Mouse (Mus musculus): Measurements from ENCODE around the gene Amph. TPM values are rescaled to one million over a fixed set of nuclear protein-coding genes. Genes with fewer than 3 reads are reported as not detected.
A peak's percentile ranks its signal among the peaks of the same experiment; 100 is the strongest.

Amph gene
- total and polyA plus RNA-seq, 3 experiments: not detected

DNA sequence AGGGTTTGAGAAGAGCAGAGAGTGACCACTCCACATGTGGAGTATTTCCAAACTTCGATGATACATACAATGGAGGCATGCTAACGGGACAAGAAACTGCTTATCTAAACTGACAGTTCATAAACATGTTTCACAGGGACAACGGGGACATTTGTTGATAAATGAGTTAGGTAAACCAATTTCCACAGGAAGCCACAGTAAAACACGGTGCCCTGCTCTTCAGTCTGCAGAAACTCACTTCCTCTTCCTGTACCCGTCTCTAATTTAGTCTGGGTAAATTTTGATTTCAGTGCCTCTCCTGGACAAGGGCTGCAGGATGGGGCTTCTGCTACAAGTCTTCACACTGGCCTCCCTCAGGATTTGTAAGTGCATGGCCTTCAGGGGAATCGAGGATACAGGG is 242.0 kb downstream of the Amph start:
- H3K27me3 ChIP-seq (ENCODE audit: control insufficient read depth in 1 of 2, insufficient read depth in 2 of 2, low read length in 2 of 2): no peaks in the 10 kb centered on the region; a peak in 1 of 4 replicates
- H3K4me1 ChIP-seq (ENCODE audit: control insufficient read depth in 1 of 2, insufficient read depth in 2 of 2, low read length in 2 of 2): no peaks in the 10 kb centered on the region
- H3K9me3 ChIP-seq (replicated peaks; ENCODE audit: insufficient read depth, low read length): no peaks in the 10 kb centered on the region
- DNase-seq (ENCODE audit: low read depth, low spot score): peak; percentile 11
- H3K9ac ChIP-seq (ENCODE audit: control insufficient read depth, low read depth, low read length, poor library complexity, severe bottlenecking): no peak overlapping the region
- no peak overlapping the region for H3K27ac ChIP-seq (ENCODE audit: control insufficient read depth, low read depth, low read length)
- TF ChIP-seq ZC3H11A (IDR thresholded peaks at IDR 0.05; ENCODE audit: low read depth, low read length) (no peak), USF1 (IDR thresholded peaks at IDR 0.05; ENCODE audit: low read depth, low read length) (no peak), MYB (IDR thresholded peaks at IDR 0.05; ENCODE audit: low read depth, low read length) (no peak), CHD1 (IDR thresholded peaks at IDR 0.05; ENCODE audit: low read depth, low read length) (no peak), NRF1 (IDR thresholded peaks at IDR 0.05; ENCODE audit: insufficient read depth, low read depth, low read length, poor library complexity, severe bottlenecking) (no peak), POLR2A (IDR thresholded peaks at IDR 0.05; ENCODE audit: control insufficient read depth in 1 of 2, insufficient read depth in 1 of 2, low read depth in 1 of 2, low read length in 2 of 2, poor library complexity in 1 of 2) (no peak), RAD21 (IDR thresholded peaks at IDR 0.05; ENCODE audit: low read depth, low read length) (no peak)
- H3K4me3 ChIP-seq (ENCODE audit: control insufficient read depth in 1 of 2, insufficient read depth in 1 of 2, low read depth in 2 of 2, low read length in 2 of 2): no peak overlapping the region
- no peaks in the 10 kb centered on the region for H3K79me2 ChIP-seq (ENCODE audit: control insufficient read depth, insufficient read depth, low read length, poor library complexity)
- no peaks in the 10 kb centered on the region for H3K36me3 ChIP-seq (ENCODE audit: control insufficient read depth in 1 of 2, insufficient read depth in 2 of 2, low read length in 2 of 2)

DNA sequence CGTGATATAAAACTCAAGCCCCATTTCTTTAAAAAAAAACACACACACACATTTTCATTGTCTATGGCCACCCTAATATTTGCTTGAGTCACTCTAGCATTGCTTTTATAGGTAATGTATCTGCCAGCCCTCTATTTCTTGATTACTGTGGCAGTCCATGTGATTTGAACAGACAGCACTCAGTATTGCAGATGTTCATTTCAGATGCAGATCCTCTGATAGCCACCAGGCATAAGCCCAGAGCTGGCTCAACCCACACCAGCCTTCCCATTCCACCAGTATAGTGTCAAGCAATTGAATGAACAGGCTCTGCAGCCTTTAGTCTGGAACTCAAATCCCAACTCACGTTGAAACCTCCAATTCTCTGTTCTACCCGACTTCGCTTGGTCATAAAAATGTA is 246.8 kb downstream of the Amph start:
- H3K27ac ChIP-seq (ENCODE audit: control insufficient read depth, low read depth, low read length): no peak overlapping the region
- no peak for DNase-seq (ENCODE audit: low read depth, low spot score)
- no peak overlapping the region for H3K9ac ChIP-seq (ENCODE audit: control insufficient read depth, low read depth, low read length, poor library complexity, severe bottlenecking)
- no peak overlapping the region for H3K4me3 ChIP-seq (ENCODE audit: control insufficient read depth in 1 of 2, insufficient read depth in 1 of 2, low read depth in 2 of 2, low read length in 2 of 2)
- no peaks in the 10 kb centered on the region for H3K36me3 ChIP-seq (ENCODE audit: control insufficient read depth in 1 of 2, insufficient read depth in 2 of 2, low read length in 2 of 2)
- H3K79me2 ChIP-seq (ENCODE audit: control insufficient read depth, insufficient read depth, low read length, poor library complexity): no peaks in the 10 kb centered on the region
- no peaks in the 10 kb centered on the region for H3K4me1 ChIP-seq (ENCODE audit: control insufficient read depth in 1 of 2, insufficient read depth in 2 of 2, low read length in 2 of 2)
- no peaks in the 10 kb centered on the region for H3K9me3 ChIP-seq (replicated peaks; ENCODE audit: insufficient read depth, low read length)
- no peaks in the 10 kb centered on the region; a peak in 1 of 4 replicates for H3K27me3 ChIP-seq (ENCODE audit: control insufficient read depth in 1 of 2, insufficient read depth in 2 of 2, low read length in 2 of 2)
- no peak for TF ChIP-seq BHLHE40 (IDR thresholded peaks at IDR 0.05; ENCODE audit: borderline replicate concordance, low read depth, low read length)
- no peak for TF ChIP-seq EP300 (IDR thresholded peaks at IDR 0.05; ENCODE audit: low read depth in 1 of 2, low read length in 2 of 2)
- TF ChIP-seq MAZ (IDR thresholded peaks at IDR 0.05; ENCODE audit: low read depth, low read length): no peak
- TF ChIP-seq ETS1 (IDR thresholded peaks at IDR 0.05; ENCODE audit: low read depth, low read length): no peak
- no peak for TF ChIP-seq TCF12 (IDR thresholded peaks at IDR 0.05; ENCODE audit: low read depth, low read length)
- TF ChIP-seq TBP (IDR thresholded peaks at IDR 0.05; ENCODE audit: low read depth, low read length): no peak
- no peak for TF ChIP-seq USF1 (IDR thresholded peaks at IDR 0.05; ENCODE audit: low read depth, low read length)
- TF ChIP-seq NRF1 (IDR thresholded peaks at IDR 0.05; ENCODE audit: insufficient read depth, low read depth, low read length, poor library complexity, severe bottlenecking): no peak
- no peak for TF ChIP-seq MYB (IDR thresholded peaks at IDR 0.05; ENCODE audit: low read depth, low read length)
- TF ChIP-seq GABPA (IDR thresholded peaks at IDR 0.05; ENCODE audit: low read depth, low read length): no peak
- TF ChIP-seq HCFC1 (IDR thresholded peaks at IDR 0.05; ENCODE audit: low read depth, low read length): no peak
- no peak for TF ChIP-seq JUND (IDR thresholded peaks at IDR 0.05; ENCODE audit: low read depth, low read length)
- TF ChIP-seq NELFE (IDR thresholded peaks at IDR 0.05; ENCODE audit: low read depth, low read length): no peak
- TF ChIP-seq KAT2A (conservative IDR thresholded peaks at IDR 0.05; ENCODE audit: low read depth, low read length): no peak
- no peak for TF ChIP-seq E2F4 (IDR thresholded peaks at IDR 0.05; ENCODE audit: borderline replicate concordance, low read depth, low read length)
- no peak for TF ChIP-seq ZKSCAN1 (IDR thresholded peaks at IDR 0.05; ENCODE audit: low read depth, low read length)
- no peak for TF ChIP-seq MAX (IDR thresholded peaks at IDR 0.05; ENCODE audit: low read length)
